Mouse (Mus musculus) heart, postnatal 14 days (tissue): Measurements from ENCODE around the gene Fam71e2. TPM values are rescaled to one million over a fixed set of nuclear protein-coding genes. Genes with fewer than 3 reads are reported as not detected.
A peak's percentile ranks its signal among the peaks of the same experiment; 100 is the strongest.
"Not testable (repeated sequence)": the region's sequence is repeated elsewhere in the genome, so short reads cannot be mapped to it uniquely, and the experiment has no call there.

Source experiments
- DNase-seq, 2 experiments: peaks; one replicate each; pipeline ENCODE4 v3.0.0; 2021 to 2022
- intact Hi-C: fragments of 180-260 bp; cut with DNase I; formaldehyde crosslinking; loops from one replicate; pipeline ENCODE4 v1.15.1; 2025
- long read RNA-seq, 2 experiments: library from polyadenylated mRNA; stranded (forward); transcript quantifications; one replicate each; pipeline ENCODE4 v2.0.0; 2021
- total RNA-seq, 2 experiments: library from RNA; stranded (reverse); gene quantifications; 2 replicates each; pipeline ENCODE4 v1.2.3; 2021

Fam71e2 gene
- total RNA-seq: not detected
- long read RNA-seq, experiment 1: 0 reads
- long read RNA-seq, experiment 2: 0 reads

- intact Hi-C loops: no loop called here
- DNase-seq: no peak
These were observed at the start of gene Fam71e2 for GRCm38 (mm10) chr7:4771202-4771601. TSS of gene Fam71e2 (minus strand) at chr7:4771302.

DNA sequence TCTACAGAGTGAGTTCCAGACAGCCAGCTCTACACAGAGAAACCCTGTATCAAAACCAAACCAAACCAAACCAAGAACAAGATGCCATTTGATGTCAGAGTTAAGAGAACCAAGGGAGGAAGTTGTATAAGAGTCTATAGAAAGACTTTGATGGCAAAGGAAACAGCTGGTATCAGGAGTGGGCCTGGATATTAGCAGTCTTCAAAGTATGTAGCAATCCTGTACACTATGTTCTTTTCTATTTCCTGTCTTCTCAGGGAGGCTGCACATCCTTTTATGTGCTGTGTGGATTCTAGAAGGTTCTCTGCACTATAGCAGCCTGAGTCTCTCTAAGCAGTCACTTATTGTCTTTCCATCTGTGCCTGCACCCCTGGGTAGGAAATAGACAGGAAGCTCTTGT lies 45.5 kb upstream of the Fam71e2 start:
- intact Hi-C loops: no loop called here
- DNase-seq: no peak

GRCm38 (mm10) chr7:4813105-4813791 lies 42.1 kb upstream of the Fam71e2 start:
- DNase-seq: no peak
- intact Hi-C loops: loop anchor here (5.0 kb wide), 3 partner anchors 54 to 129 kb away; partner anchors contain the start of gene Nat14

- peak; percentile 97 to 98 for DNase-seq
- intact Hi-C loops: loop anchor here (5.0 kb wide), 3 partner anchors 55 to 130 kb away; partner anchors contain the start of gene Nat14
These were observed 41.4 kb upstream of the Fam71e2 start, which contains the start of gene Ube2s for GRCm38 (mm10) chr7:4812303-4813104. TSS of gene Ube2s (minus strand) at chr7:4812590.

DNA sequence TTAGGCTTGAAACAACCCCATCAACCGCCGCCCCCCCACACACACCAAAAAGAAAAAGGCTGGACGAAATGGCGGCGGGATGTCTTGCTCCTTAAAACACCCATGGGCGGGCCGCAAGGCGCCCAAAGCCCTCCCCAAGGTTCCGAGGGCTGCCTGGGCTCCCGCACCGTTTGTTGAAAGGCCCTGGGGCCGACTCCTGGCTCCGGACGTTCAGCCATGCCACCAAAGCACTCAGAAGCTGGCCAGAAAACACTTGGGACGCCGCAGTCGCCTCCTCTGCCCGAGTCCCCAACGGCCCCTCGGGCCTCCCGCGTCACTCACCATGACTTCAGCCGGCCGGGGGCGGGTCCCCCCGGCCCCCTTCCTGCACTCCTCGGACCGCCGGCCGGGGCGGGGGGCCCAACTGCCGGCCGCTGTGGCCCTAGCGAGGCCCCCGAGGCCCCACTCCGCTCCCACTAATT lies 40.8 kb upstream of the Fam71e2 start:
- no peak for DNase-seq
- intact Hi-C loops: loop anchor here (2.0 to 5.0 kb wide), 4 partner anchors 17 to 130 kb away; partner anchors contain the start of gene Nat14

GRCm38 (mm10) chr7:4811131-4811530 lies 40.0 kb upstream of the Fam71e2 start:
- not testable (repeated sequence) for DNase-seq
- intact Hi-C loops: loop anchor here (2.0 to 5.0 kb wide), 4 partner anchors 16 to 131 kb away; partner anchors contain the start of gene Nat14

GRCm38 (mm10) chr7:4806716-4807115 lies 35.6 kb upstream of the Fam71e2 start:
- intact Hi-C loops: loop anchor here (2.0 to 5.0 kb wide), 3 partner anchors 182 to 669 kb away; partner anchors contain the start of gene Leng8
- DNase-seq: peak in 1 of 2 experiments; percentile 53

DNA sequence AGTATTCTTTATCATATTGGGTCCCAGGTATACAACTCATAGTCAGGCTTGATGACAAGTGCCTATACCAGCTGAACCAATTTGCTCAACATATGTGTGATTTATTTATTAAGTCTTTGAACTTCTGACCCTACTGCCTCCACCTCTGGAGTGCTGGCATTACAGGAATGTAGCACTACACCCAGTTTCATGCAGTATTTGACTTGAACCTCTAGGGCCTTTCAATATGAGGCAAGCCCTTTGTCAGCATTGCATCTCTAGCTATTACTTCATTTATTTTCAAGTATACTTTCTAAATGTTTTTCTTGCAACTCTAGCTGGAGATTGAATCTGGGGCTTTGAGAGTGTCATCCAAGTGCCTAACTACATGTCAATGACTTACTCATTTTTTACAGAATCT lies 31.1 kb upstream of the Fam71e2 start:
- intact Hi-C loops: no loop called here

GRCm38 (mm10) chr7:4795767-4796433 lies 24.8 kb upstream of the Fam71e2 start:
- intact Hi-C loops: loop anchor here (2.0 to 10.0 kb wide), 3 partner anchors 15 to 351 kb away; partner anchors contain the start of gene Rdh13
- no peak for DNase-seq

More for the DNA sequence above, 31.1 kb upstream of the Fam71e2 start:
- DNase-seq: no peak

- intact Hi-C loops: loop anchor here (2.0 to 10.0 kb wide), 5 partner anchors 16 to 350 kb away; partner anchors contain the start of gene Rdh13
- DNase-seq: no peak
These were observed 23.6 kb upstream of the Fam71e2 start for GRCm38 (mm10) chr7:4794631-4795168.

DNA sequence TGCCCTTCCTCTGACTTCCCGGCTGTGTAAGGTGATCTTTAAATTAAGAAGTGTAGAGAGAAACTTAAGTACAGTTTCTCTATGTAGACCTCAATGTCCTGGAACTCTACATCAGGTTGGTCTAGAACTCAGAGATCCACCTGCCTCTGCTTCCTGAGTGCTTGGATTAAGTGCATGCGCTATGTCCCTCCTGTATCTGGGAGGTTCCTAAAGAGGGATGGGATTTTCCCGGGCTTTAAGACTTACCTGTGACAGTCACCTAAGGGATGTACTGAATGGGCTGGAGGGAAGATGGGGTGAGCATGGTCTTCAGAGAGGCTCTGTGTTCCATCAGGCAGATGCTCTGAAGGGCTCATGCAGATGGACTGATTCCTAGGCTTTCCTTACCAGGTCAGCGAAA lies 22.6 kb upstream of the Fam71e2 start:
- no peak for DNase-seq

DNA sequence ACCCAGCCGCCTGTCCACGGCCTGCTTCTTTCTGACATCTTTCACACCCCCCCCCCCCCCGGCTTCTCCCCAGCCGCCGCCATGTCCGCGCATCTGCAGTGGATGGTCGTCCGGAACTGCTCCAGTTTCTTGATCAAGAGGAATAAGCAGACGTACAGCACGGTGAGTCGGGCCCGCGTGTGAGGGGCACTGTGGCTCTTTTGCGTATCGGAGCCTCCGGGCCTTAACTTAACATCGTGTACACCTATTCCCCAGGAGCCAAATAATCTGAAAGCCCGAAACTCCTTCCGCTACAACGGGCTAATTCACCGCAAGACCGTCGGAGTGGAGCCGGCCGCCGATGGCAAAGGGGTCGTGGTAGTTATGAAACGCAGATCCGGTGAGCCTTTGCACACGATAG lies 22.1 kb upstream of the Fam71e2 start:
- intact Hi-C loops: loop anchor here (2.0 to 10.0 kb wide), 4 partner anchors 110 to 348 kb away; partner anchors contain the start of gene Rdh13
- not testable (repeated sequence) for DNase-seq

More for the DNA sequence above, 22.6 kb upstream of the Fam71e2 start:
- intact Hi-C loops: loop anchor here (2.0 to 10.0 kb wide), 5 partner anchors 17 to 349 kb away; partner anchors contain the start of gene Rdh13

- peak; percentile 92 to 94 for DNase-seq
- intact Hi-C loops: loop anchor here (2.0 to 10.0 kb wide), 4 partner anchors 110 to 348 kb away; partner anchors contain the start of gene Rdh13
These were observed 21.4 kb upstream of the Fam71e2 start, which contains the start of gene Rpl28 for GRCm38 (mm10) chr7:4792278-4793212. TSS of gene Rpl28 (plus strand) at chr7:4792874.

DNA sequence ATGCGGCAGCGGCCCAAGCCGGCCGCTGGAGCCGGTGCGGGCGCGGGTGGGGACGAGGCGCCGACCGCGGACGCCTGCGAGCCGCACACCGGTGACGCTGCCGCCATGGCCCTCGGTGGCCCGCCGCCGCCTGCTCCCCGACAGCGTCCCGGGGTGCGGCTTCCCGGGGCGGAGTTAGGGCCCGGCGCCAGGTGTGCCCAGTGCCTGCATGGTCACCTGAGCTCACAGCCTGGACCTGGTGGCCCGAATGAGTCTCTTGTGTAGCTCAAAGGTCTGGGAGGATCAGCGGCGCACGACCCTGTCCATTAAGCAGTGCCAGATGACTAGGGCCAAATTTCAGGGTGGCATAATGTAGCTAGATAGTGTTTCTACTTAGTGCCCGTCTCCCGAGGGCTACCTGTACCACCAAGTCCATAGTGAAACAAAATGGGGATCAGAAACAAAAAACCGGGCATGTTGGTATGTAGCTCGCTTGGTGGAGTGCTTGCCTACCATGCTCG lies 18.4 kb upstream of the Fam71e2 start, which contains the start of gene Tmem238:
Gene Tmem238 (minus strand): TSS at position 221 of the 500 bp plus-strand sequence.
- intact Hi-C loops: loop anchor here (2.0 kb wide), 1 partner anchor 49 kb away; the partner anchor contains the start of gene Kmt5c

DNA sequence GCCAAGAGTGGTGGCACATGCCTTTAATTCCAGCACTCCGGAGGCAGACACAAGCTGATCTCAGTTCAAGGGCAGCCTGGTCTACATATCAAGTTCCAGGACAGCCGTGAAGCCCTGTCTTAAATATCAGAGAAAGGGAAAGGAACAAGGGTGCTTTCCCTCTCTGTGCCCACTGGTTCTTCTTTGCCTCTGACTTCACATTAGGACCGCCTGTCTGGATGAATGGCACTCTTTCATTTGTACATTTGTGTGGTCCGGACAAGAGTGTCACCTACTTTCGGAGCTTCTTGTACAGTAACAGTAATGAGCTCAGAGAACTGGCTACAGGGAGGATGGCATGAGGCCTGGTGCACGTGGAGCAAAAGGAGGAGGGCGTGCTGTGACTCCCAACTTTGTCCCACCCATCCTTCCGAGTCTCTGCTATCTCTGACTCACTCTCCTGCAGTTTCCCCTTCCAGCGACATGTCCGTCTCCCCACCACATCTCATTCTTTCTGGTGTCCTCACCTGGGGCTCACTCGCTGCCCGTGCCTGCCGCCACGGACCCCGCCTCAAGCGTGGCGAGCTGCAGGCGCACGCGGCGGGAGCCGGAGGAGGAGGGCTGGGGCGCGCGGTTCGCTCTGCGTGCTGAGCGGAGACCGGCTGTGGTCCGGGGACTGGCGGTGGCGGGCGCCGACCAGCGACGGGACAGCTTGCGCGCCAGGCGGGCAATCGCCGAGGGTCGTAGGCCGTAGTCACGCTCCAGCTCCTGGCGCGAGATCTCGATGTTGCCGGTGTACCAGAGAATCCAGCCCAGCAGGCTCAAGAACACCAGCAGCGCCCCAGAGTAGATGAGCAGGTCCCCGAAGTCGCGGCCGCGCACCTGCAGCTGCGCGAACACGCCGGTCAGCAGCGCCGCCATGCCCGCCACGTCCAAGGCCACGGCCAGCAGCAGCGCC lies 17.7 kb upstream of the Fam71e2 start:
- intact Hi-C loops: loop anchor here (2.0 kb wide), 1 partner anchor 48 kb away; the partner anchor contains the start of gene Kmt5c
- DNase-seq: peak; percentile 69 to 71

More for the DNA sequence above, 18.4 kb upstream of the Fam71e2 start, which contains the start of gene Tmem238:
- peak; percentile 62 to 64 for DNase-seq

DNA sequence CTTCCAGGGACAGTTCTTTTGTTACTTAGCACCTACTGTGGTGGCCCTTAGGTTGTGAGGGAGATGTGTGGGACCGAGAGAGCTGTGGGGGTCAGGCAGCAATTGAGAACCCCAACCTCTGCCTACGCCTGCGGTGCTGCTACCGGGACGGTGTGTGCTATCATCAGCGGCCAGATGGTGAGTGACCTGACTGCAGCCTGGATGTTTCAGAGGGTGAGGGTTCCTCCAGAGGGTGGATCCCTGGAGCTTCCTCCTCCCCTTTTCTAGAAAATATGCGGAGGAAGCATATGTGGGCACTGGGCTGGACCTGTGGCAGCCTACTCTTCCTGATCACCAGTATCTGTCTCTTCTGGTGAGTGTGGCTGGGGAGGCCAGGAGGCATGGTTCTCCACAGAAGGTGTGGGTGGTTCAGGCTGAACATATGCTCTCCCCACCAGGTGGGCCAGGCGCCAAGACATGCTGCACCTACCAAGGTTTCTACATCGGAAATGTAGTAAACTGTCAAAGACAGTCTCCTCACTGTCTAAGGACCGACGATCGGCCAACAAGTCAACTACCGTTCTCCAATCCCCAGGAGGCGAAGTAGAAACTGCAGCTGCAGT lies 12.7 kb upstream of the Fam71e2 start:
- no peak for DNase-seq
- intact Hi-C loops: no loop called here
